Comparison of ENCODE assay signal across 16 mouse cellular contexts in the genomic region with DNA sequence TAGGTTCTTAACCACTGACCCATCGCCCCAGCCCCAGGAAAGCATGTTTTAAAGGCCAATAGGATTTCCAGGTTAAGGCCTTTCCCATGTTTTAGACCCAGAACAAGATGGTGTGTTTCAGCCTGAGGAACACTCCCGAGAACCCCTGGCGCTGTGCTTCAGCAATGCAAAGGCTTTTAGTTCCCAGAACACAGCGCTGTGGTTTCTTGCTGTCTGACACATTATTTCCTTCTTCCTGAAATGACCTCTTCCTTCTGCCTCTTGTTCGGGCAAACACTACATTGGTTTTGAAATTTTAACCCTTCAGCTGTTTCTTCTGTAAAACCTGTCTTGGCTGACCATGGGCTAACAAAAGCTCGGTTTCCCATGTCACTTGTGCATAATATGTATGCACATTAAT. TPM values are rescaled to one million over a fixed set of nuclear protein-coding genes. Genes with fewer than 3 reads are reported as not detected.
A peak's percentile ranks its signal among the peaks of the same experiment; 100 is the strongest.
DNase-seq lines count a peak whose midpoint lies in the region; ATAC-seq and TF ChIP-seq lines count a peak whose summit lies in the region.
"Had no signal": no experiment of that assay in that cellular context is flagged by ENCODE, and none has a peak within 500 bp of the region (broad histone marks: within the 10 kb centered on the region; RNA-seq: fewer than 3 reads in every experiment).

No protein-coding gene starts in this region.

- TF ChIP-seq CTCF in bone marrow macrophage, adult 2 months (IDR thresholded peaks at IDR 0.05; ENCODE audit: low read depth, low read length) = no peak

- intact Hi-C loops in left cerebral cortex, postnatal 36 days (cut with DNase I) = no loop called here

- TF ChIP-seq POLR2A in bone marrow macrophage, adult 2 months (IDR thresholded peaks at IDR 0.05; ENCODE audit: borderline replicate concordance, low read depth, low read length) = no peak

- no peak overlapping the region for H3K4me3 ChIP-seq in bone marrow macrophage, adult 2 months (ENCODE audit: insufficient read depth, low read length)
- H3K4me3 ChIP-seq: heart, embryonic 15.5 days; limb, embryonic 13.5 days; midbrain, embryonic 13.5 days had no signal

- peak; percentile 40 for DNase-seq in layer of hippocampus, adult 9-11 months
- no peak for DNase-seq in layer of hippocampus, postnatal 10 days (ENCODE audit: low spot score in 2 of 2)
- DNase-seq in lung, postnatal 10 days = peak; percentile 14
- no peak for DNase-seq in embryo, embryonic 10.5 days (ENCODE audit: low spot score)
- no peak for DNase-seq in left cerebral cortex, postnatal 36 days (ENCODE audit: low spot score in 2 of 2)
- no peak for DNase-seq in gastrocnemius, postnatal 4 days (ENCODE audit: low spot score in 2 of 2)
- DNase-seq: adrenal gland, postnatal 36 days; cerebellum, adult 11-12 months; kidney, adult 8-10 months had no signal

- peak overlapping the region; percentile 98 for H3K27ac ChIP-seq in bone marrow macrophage, adult 2 months (ENCODE audit: insufficient read depth, low read depth, low read length)
- H3K27ac ChIP-seq: heart, embryonic 15.5 days; hindbrain, embryonic 14.5 days; limb, embryonic 13.5 days; midbrain, embryonic 13.5 days had no signal

- ATAC-seq in neutrophil, adult 5-6 weeks (ENCODE audit: extremely low read depth, insufficient number of reproducible peaks, low FRiP score, poor library complexity, severe bottlenecking) = peak; percentile 31; the same call in 1 of the 2 replicates
- ATAC-seq: forebrain, embryonic 16.5 days; midbrain, embryonic 13.5 days had no signal

- peaks cover 49% of the 10 kb centered on the region for H3K4me1 ChIP-seq in bone marrow macrophage, adult 2 months (ENCODE audit: control insufficient read depth, insufficient read depth, low read length)

RNA-seq across cellular contexts. Expression of gene Rnf149, which starts 1.9 kb away (rescaled TPM):
- total RNA-seq in layer of hippocampus, postnatal 10 days (2021) = 10 to 100 TPM; 29.6 to 29.8 TPM
- 113 and 116 TPM in 2 replicates for polyA plus RNA-seq in bone marrow macrophage, adult 2 months (2012; ENCODE audit: insufficient read depth, insufficient read length, missing spikeins)
- total RNA-seq in neutrophil, adult 5-6 weeks (2017) = 478 and 497 TPM in 2 replicates
- total RNA-seq in left cerebral cortex, postnatal 36 days (2021) = 10 to 100 TPM; 29.1 to 35.2 TPM
- total RNA-seq in gastrocnemius, postnatal 4 days (2021) = 10 to 100 TPM; 12.6 to 14.2 TPM

RNA-seq across cellular contexts. Expression of gene Cnot11, which starts 44.3 kb away (rescaled TPM):
- 10 to 100 TPM; 23.8 to 24.2 TPM for total RNA-seq in layer of hippocampus, postnatal 10 days (2021)
- polyA plus RNA-seq in bone marrow macrophage, adult 2 months (2012; ENCODE audit: insufficient read depth, insufficient read length, missing spikeins) = 22.0 and 30.4 TPM in 2 replicates
- 20.6 and 22.5 TPM in 2 replicates for total RNA-seq in neutrophil, adult 5-6 weeks (2017)
- total RNA-seq in left cerebral cortex, postnatal 36 days (2021) = 10 to 100 TPM; 24.8 to 25.9 TPM
- total RNA-seq in gastrocnemius, postnatal 4 days (2021) = 10 to 100 TPM; 20.0 to 21.8 TPM

Comparison
In these comparisons a context has a peak if more than half of its experiments do, and no peak if none do; other contexts are left out.
1. DNase-seq: peak in layer of hippocampus, adult 9-11 months (single experiment) and lung, postnatal 10 days (single experiment); none in layer of hippocampus, postnatal 10 days (0 of 2), embryo, embryonic 10.5 days (single experiment), left cerebral cortex, postnatal 36 days (0 of 2) and gastrocnemius, postnatal 4 days (0 of 2).
2. RNA of gene Rnf149, which starts 1.9 kb away (total RNA-seq): 478 to 497 TPM in neutrophil, adult 5-6 weeks; 29.1 to 35.2 TPM in left cerebral cortex, postnatal 36 days, 29.6 to 29.8 TPM in layer of hippocampus, postnatal 10 days and 12.6 to 14.2 TPM in gastrocnemius, postnatal 4 days; every median in the first group is over 10 times any median in the second.